Mouse (Mus musculus): ENCODE results near the gene Olfr1392.

The Olfr1392 gene

DNA sequence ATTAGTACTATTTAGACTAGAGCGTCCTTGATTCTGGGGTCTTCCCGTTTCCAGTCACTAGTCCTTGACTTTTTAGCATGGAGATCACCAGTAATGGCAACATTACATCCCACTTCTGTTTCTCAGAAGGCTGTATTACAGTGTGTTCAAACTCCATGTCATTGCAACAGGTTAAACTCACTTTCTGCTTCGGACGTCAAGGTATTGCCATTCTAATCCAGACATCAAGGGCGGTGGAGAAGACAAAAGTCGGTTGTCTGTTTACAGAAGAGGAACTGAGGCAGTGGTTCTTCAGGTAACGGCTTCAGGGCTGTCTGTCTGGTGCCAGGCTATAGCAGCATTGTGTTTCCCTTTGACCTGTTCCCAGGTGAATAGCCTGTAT is 33.7 kb upstream of the Olfr1392 start:
- DNase-seq (ENCODE audit: low read depth, low spot score), result no peak

DNA sequence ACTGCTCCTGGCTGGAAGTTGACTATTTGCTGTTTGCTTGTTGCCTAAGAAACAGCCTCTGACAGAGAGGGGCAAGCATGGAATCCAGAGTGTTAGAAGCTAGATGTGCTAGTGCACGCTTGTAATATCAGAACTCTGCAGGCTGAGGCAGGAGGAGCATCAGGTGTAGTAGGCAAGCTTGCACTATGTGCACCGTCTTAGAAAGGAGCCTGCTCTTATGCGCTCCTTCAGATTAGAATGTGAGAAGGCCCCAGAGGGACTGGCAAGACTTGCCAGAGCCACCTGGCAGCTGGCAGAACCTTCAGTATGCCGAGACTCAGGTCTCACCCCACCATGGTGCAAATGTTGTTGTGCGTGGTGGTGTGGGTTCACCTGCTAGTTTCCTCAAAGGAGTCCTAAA is 33.0 kb upstream of the Olfr1392 start:
- no peak for DNase-seq (ENCODE audit: low read depth, low spot score)

DNA sequence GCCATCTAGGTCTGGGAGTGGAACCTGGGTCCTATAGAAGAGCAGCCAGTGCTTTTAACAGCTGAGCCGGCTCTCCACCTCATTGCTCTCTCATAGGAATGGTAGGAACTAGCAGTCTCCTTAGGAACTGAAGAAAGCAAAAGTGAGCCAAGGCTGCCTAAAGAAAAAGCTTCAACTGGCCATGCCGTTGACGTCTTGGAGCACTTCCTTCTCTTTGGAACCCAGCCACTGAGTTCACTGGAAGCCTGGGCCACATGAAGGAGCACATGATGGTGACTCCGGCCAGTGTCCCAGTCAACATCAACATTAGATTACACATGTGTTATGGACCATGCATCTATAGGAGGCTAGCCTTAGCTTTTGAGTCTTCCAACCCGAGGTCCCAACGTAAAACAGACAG is 32.0 kb upstream of the Olfr1392 start:
- DNase-seq (ENCODE audit: low read depth, low spot score), result no peak

DNA sequence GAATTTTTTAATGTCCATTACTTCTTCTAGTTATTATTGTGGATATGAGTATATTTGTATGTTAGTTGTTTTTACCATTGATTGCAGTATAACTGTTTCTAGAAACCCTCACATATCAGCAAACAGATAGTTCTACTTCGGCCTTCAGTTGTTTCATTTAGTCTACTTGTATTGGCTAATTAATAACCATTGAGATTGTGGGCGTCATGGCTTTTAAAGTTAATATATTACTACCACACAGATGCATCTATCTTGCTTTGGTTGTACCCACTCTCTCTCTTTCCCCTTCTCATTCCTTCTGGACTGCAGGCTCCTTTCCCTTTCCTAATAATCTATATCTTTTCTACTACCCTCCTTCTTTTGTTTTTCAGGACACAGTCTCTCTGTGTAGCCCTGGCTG is 25.8 kb upstream of the Olfr1392 start:
- DNase-seq (ENCODE audit: low read depth, low spot score), result no peak

DNA sequence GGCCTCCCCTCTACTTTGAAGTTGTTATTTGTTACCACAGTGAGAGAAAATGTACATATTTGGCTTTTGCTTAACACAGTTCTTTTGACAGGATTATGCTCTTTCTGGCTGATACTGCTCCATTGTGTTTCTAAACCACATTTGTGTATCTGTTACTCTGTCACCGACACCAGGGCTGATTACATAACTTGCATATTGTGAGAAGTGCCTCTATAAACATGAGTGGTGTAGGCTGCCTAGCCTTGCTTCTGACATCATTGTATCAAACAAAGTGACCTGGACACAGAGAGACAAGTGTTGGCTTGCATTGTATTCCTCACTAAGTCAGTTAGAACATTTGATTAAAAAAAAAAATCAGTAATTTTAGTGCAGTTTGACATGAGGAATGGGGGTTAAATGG is 25.3 kb upstream of the Olfr1392 start:
- no peak for DNase-seq (ENCODE audit: low read depth, low spot score)

DNA sequence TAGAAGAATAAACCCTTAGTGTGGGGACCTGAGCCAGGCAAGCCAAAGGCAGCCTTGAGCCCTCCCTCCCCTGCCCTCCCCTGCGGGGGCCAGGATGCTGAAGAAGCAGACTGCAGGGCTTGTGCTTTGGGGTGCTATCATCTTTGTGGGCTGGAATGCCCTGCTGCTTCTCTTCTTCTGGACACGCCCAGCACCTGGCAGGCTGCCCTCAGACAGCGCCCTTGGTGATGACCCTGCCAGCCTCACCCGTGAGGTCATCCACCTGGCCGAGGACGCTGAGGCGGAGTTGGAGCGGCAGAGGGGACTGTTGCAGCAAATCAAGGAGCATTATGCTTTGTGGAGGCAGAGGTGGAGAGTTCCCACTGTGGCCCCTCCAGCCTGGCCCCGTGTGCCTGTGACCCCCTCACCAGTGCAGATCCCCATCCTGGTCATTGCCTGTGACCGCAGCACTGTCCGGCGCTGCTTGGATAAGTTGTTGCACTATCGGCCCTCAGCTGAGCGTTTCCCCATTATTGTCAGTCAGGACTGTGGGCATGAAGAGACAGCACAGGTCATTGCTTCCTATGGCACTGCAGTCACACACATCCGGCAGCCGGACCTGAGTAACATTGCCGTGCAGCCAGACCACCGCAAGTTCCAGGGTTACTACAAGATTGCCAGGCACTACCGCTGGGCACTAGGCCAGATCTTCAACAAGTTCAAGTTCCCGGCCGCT is 24.3 kb upstream of the Olfr1392 start:
- DNase-seq (ENCODE audit: low read depth, low spot score), result no peak

DNA sequence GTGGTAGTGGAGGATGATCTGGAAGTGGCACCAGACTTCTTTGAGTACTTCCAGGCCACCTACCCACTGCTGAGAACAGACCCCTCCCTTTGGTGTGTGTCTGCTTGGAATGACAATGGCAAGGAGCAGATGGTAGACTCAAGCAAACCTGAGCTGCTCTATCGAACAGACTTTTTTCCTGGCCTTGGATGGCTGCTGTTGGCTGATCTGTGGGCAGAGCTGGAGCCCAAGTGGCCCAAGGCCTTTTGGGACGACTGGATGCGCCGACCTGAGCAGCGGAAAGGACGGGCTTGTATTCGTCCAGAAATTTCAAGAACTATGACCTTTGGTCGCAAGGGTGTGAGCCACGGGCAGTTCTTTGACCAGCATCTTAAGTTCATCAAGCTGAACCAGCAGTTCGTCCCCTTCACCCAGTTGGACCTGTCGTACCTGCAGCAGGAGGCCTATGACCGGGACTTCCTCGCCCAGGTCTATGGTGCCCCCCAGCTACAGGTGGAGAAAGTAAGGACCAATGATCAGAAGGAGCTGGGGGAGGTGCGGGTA is 23.7 kb upstream of the Olfr1392 start:
- no peak for DNase-seq (ENCODE audit: low read depth, low spot score)

DNA sequence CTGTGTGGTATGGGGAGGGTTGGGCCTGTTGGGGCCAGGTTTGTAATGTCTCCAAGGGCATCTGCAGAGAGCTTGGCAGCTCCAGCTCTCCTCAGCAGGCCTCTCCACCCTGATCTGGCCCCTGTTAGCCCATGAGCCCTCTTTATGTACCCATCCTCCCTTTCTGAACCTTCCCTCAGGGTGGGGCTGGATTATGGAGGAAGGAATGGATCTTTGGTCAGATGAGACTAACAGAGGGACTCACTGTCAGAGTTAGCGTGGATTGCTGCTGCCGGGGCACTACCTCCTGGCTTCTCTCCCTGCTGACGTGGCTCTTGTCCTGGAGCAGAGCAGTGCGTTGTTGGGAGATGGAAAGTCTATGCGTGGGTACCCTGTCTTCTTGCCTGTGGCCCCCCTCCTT is 22.8 kb upstream of the Olfr1392 start:
- no peak for DNase-seq (ENCODE audit: low read depth, low spot score)

DNA sequence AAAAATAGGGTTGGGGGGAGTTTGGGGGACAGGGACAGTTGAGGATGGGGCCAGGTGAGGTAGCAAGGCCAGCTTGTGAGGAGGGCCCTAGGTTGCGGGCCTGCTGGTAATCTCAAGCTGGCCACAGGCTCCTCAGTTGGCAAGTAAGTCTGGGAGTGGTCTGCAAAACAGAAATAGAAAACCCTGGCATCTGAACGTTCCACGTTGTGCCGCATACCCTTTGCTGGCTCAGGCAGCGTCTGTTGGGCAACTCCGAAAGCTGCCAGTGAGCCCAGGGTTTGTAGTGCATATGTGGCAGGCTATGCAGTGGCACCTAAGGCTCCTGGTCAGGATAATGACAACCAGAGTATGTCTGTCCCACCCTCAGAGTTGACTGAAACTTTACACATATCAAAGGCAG is 21.9 kb upstream of the Olfr1392 start:
- DNase-seq (ENCODE audit: low read depth, low spot score), result no peak

DNA sequence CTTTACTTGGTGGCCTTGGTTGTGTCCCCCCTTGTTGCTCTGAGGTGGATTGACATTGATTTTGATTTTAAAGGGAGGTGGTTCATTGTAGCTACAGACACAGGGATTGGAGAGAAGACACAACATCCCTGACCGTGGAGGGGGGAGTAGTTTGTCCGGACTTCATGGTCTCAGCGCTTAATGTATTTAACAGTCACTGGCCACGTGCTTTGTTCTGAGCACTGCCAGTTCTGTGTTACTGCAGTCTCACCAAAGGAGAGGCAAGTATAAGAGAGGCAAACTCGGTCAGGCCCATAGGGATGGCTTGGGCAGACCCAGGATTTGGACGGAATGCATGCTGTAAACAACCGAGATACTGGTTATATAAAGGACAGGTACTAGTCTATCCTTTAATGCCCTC is 21.0 kb upstream of the Olfr1392 start:
- no peak for DNase-seq (ENCODE audit: low read depth, low spot score)

DNA sequence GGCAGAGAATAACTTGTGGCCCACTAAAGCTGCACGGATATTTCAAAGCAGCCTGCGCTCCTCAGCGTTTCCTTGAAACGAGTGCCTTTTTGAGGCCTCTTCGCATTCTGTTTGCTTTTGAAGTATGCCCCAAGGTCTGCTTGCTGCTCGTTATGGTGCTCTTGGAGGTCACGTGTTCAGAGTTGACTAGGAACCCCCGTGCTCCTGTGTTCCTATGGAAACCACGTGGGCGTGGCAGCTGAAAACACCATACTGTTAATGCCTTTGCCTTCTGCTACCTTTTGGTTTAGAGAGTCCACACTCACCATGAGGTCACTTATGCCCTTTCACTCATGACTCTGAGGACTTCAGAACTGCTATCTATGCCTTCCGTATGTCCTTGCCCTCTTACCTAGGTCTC is 20.5 kb upstream of the Olfr1392 start:
- no peak for DNase-seq (ENCODE audit: low read depth, low spot score)

DNA sequence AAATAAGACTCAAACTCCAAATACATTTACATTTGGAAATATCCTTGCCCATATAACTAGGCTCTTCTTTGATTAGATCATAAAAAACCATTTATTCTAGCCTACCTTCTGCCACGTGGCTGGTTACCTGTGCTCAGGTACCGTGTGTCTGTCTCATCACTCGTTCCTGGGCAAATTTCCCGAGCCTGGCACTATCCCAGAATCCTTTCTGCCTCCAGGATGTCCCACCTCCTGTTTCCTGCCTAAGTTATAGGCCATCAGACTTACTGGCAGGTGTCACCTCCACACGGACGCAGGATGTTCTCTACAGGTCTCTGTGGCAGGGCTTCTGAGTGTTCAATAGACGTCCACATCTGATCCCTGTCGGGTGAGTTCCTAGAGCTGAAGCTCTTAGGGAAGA is 20.0 kb upstream of the Olfr1392 start:
- no peak for DNase-seq (ENCODE audit: low read depth, low spot score)

DNA sequence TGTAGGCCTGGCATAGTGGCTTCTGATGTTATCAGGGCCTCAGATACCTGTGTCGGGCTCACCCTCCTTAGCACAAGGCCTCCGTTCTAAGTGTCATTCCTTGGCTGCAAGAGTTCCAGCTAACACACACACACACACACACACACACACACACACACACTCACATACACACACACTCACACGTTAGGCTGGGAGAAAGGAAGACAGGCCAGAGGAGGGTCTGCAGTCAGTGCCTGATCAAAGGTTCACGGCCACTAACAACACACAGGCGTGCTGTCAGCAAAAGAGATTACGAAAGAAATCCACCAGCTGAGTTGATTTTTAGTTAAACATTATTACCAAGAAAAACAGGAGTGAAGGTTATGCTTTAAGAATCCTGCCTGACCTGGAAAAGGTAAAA is 18.4 kb upstream of the Olfr1392 start:
- no peak for DNase-seq (ENCODE audit: low read depth, low spot score)

DNA sequence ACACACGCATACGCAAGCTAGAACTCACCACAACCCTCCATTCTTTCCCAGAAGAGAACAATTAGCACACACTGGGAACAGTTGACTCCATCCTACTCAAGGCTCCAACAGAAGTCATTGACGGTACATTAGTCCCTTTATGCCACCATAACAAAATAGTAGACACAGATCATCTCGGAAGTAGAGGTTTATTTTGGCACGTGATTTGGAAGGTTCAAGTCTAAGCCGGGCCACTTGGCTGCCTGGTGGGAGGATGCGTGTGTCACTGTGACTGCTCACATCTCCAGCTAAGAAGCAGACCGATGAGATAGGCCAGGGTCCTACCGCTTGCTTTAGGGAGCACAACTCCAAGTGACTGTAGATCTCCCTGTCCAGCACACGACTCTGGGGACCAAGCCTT is 17.8 kb upstream of the Olfr1392 start:
- DNase-seq (ENCODE audit: low read depth, low spot score), result no peak

DNA sequence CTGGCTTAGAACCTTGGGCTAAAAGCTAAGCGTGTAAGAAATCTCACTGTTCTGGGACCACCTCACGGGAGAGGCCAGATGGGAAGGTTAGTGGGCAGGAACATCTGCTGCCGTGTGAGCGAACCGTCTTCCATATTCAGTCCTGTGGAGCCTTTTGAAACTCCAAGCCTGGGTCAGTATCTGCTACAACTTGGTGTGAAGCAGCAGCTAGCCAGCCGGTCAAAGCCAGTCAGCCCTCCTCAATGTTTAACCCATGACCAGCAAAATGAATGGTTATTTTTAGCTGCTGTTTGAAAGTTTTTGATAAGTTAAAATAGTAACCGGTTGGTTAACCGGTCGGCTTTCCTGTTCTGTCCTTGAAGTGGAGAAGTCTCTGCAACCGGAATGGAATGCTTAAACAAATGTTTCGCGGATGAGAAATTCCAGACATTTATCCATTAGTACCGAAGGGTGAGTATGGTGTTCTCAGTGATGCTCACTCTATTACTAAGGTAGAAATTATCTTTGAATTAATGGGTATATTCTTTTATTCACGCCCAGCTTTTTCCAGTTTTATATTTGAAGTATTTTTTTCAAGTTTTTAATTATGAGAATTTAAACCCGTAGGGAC is 17.0 kb upstream of the Olfr1392 start:
- no peak for DNase-seq (ENCODE audit: low read depth, low spot score)

DNA sequence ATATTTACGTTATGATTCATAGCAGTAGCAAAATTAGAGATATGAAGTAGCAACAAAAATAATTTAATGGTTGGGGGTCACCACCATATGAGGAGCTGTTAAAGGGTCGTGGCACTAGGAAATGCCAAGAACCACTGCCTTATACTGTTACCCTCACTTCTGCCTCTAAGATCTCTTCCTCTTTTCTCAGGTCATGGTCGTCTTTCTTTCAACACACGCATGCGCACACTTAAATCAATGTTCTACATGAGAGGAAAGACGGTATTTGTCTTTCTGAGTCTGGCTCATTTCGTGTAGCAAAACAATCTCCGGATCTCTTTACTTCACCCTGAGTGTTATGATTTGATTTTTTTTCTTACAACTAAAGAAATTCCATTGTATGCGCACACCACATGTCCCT is 15.3 kb upstream of the Olfr1392 start:
- DNase-seq (ENCODE audit: low read depth, low spot score), result no peak

DNA sequence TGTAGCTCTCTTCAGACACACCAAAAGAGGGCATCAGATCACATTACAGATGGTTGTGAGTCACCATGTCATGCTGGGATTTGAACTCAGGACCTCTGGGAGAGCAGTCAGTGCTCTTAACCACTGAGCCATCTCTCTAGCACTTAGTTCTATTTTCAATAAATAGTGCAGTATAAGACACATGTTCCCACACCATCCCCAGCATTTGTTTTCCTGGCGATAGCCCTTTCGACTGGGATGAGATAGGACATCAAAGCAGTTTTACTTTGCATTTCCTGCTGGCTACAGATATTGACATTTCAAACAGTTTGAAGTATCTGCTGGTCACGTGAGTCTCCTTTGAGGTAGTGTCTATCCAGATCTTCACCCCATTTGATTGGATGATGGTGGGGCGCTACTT is 14.7 kb upstream of the Olfr1392 start:
- no peak for DNase-seq (ENCODE audit: low read depth, low spot score)

DNA sequence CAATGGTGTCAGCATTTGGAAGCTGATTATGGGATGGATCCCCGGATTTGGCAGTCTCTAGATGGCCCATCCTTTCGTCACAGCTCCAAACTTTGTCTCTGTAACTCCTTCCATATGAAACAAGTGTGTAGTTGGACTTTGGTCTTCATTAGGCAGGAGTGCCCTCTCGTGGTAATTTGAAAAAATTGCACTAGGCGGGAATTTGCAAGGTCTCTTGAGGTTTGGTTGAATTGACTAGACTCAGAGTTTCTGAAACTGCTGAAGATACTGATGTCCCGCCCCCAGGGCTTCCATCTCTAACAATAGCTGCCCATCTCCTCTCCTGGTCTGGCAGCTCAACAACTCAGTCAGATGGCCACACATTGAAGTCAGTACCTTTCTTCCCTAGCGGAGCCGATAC is 13.7 kb upstream of the Olfr1392 start:
- peak; percentile 45 for DNase-seq (ENCODE audit: low read depth, low spot score)

DNA sequence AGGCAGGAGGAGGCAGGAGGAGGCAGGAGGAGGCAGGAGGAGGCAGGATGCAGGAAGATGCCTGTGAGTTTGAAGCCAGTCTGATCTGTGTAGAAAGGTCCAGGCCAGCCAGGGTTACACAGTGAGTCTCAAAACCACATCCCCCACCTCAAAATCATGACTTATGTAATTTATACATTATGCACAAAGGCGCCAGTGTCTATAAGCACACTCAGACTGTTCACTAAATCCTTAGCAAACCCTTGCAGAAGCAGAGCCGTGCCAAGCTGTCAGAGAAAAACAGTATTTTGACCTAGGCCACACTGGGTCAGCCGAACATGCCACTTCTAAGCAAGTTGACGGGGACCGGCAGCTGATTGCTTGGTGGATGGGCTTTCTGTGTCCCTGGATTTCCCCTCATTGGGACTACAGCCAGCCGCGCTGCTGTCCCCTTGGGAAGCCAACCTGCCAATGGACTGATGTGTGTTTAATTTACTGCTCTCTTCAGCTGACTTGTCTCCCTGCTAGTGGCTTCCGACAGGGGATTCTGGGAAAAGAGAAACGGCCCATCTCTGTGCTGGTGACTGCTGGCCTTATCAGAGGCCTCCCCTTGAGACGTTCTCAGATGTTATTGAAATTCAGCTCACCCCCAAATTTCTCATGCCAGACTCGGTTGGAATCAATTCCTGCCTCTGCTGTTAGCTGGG is 11.1 kb upstream of the Olfr1392 start:
- DNase-seq (ENCODE audit: low read depth, low spot score), result no peak

DNA sequence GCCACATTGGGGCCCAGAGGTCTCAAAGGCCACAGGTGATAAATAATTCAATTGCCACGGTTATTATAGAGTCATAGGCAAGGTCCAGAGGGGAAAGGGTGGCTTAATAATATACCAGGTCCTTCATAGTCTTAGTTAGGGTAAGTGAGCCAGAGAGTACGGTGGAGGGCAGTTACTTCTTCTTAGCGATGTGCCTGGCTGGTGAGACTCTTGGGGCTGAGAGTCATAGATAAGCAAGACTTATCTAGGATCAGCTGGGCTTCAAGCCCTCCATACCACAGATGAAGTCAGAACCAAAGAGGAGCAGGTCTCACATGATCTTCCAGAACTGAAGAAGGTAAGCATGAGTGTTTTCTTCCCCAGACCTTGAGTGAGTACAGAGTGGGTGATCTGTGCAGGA is 6.9 kb upstream of the Olfr1392 start, which contains the start of gene Olfr1393:
Gene Olfr1393 (plus strand): TSS at position 83 of the 400 bp plus-strand sequence.
- DNase-seq (ENCODE audit: low read depth, low spot score), result no peak

DNA sequence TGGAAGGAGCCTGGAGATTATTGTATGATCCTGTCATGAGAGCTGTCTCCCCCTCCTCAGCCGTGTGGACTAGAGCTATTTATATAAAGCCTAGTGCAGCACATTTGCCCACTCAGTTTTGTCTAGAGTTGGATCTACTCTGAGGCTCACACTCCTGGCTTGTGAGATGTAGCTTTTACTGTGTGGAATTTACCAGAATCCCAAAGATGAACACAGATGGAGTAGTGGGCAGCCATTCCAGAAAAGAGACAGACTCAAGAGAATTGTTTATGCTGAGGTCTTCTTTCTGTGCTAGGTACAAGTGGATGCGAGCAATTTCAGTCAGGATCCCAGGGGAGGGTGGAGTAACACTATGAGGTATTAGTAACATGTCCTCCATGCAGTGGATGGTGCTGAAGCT is 2.2 kb downstream of the Olfr1392 start:
- no peak for DNase-seq (ENCODE audit: low read depth, low spot score)

DNA sequence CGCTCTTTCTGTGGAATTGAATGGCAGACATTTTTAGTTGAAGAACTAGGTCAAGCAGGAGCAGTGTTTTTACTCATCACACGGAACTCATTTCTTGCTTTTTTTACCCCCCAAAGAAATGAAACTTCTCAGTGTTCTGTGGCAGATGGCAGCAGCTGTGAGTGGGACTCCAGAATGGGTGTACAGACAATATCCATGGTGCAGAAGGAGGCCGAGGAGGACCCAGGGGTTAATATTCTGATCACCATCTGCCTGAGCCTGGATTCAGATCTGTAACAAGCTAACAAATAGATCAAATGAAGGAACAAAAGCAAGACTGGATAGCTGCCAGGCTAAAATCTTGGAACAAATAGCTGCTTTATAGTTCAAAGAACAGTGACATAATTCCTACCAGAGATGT is 7.7 kb downstream of the Olfr1392 start:
- DNase-seq (ENCODE audit: low read depth, low spot score), result no peak

DNA sequence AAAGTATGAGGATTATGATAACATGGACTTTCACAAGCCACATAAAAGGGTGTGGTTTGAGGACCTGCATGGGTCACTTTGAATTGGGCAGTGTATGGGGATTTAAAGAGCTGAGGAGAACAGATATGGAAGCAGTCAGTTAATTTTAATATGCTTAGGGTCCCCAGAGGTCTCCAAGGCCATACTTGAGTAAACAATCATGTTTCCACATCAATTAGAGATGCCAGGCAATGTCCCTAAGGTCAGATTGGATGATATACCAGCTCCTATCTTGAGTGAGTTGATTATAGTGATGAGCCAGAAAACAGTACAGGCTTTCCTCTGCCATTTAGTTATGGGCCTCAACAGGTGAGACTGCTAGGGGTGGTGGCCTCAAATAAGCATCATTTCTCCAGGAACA is 19.4 kb downstream of the Olfr1392 start, which contains the start of gene Olfr10:
Gene Olfr10 (plus strand): TSS at position 301 of the 400 bp plus-strand sequence.
- DNase-seq (ENCODE audit: low read depth, low spot score), result no peak

All from skeletal muscle tissue, adult 2 months (tissue).